Mouse (Mus musculus): ENCODE data around the gene Dcaf15. TPM values are rescaled to one million over a fixed set of nuclear protein-coding genes. Genes with fewer than 3 reads are reported as not detected.

Dcaf15 gene
- total RNA-seq (2021), result 21.2 and 24.5 TPM in 2 replicates
- long read RNA-seq, partial matches to known transcripts, result 6 of 12 reads
- long read RNA-seq, other reads (novel, unspliced or antisense), result 2 of 12 reads

DNA sequence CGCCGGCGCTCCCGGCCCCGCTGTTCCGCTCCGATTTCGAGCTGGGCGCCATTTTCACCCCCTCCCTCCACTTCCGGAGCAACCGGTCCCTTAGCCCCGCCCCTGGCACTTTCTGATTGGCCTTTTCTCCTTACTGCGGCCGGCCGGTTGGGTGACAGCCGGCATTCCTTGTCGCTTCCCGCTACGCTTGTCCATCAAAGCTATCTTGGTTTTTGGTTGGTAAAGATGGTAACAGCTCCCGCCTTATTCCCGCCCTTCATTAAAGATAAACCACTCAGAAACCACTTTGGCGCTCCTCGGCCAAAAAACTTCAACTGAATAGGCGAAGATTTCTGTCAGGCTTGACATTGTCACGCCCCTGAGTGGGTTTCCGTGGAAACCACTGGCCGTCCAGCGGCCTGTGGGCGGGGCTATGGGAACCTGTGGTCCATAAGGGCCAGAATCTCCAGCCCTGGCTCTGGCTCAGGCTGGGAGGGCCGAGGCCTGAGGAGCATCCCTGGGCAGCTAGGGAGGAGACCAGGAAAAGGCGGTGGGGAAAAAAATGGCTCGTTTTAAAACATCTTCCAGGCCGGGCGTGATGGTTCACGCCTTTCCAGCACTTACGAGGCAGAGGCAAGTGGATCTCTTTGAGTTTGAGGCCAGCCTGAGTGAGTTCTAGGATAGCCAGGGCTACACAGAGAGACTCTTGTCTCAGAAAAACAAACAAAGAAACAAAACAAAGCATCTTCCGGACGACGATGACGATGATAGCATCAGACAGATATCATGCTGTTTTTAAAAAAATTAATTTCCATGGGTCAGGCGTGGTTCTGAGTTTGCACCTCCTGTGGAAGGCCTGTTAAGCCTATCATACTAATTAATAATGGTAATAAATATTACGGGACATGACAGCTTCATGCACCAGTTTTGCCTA is at the start of gene Dcaf15:
Gene Dcaf15, minus strand, starts transcription at position 72 of the 913 bp plus-strand sequence.
- DNase-seq, result peak; percentile 96

DNA sequence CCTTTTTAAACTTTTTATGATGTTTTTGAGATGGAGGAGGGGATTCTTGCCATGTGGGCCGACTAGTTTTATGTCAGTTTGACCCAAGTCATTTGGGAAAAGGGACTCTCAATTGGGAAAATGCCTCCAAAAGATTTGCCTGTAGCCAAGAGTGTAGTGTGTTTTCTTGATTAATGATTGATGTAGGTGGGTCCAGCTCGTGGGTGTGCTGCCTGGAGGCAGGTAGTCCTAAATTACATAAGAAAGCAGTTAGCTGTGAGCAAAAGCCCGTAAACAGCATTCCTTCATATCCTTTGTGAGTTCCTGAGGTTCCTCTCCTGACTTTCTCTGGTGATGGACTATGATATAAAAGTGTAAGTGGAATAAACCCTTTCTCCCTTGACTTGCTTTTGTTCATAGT is 44.6 kb upstream of the Dcaf15 start:
- no peak for DNase-seq

DNA sequence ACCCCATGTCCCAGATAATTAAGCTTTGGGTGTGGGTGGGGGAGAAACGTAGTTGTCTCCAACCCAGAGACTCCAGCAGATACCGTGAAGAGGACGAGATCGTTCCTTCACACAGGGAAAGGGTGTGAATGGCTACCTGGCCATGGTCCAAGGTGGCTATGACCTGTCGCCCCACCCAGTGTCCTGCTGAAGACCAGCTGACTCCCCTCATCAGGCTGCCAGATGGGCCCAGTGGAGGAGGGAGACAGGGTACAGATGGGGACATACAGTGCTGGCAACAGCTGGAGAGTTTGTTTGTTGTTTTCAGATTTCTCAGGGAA is 43.9 kb upstream of the Dcaf15 start:
- no peak for DNase-seq

- DNase-seq, result peak; percentile 92
Measured at GRCm38 (mm10) chr8:84147769-84148530, 43.4 kb upstream of the Dcaf15 start, which contains the start of the genes Cc2d1a and 4930432K21Rik. Gene Cc2d1a (minus strand): TSS chr8:84147936. Gene 4930432K21Rik (plus strand): TSS chr8:84148025.

DNA sequence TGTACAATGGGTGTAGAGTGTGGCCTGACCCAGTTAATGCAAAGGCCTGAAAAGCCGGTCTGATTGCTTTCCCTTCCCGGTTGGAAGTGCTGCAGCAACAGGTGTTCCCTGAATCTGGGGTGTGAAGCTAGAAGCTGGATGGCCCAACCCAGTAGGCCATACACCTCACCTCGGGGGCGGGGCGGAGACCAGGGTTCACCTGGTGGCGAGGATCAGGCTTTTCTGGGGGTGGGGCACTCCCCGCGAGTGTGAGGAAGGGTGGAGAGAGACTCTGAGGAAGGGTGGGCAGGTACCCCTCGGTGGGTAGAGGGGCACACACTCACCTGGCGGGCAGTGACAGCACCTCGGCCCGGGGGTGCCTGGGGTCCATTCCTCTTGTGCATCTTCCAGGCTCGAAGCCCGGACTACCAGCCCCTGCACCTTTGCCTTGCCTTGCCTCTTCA is 42.8 kb upstream of the Dcaf15 start:
- DNase-seq, result no peak

DNA sequence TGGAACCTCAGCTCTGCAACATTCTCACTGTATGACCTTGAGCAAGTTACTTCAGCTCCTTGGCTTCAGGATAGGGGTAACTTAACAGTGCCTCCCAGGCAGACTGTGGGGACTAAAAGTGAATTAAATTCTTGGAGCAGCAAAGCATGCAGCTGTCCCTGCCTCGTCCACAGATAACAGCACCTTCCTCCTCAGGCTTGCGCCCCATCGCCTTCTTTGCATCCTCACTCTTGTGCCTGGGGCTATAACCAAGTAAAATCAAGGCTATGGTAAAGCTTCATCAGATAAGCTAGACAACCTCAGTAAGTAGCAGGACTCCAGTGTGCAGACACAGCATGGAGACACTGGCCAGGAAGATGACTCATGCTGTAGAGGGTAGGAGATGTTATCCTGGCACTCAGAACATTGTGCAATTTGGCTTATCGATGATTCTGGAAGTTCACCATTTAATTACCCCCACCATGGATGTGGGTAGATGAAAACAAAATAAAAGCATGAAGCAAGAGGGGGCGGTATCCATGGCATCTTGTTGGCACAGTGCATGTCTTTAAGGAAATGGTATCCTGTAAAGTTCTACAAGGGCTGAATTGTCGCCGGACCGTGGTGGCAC is 40.2 kb upstream of the Dcaf15 start:
- DNase-seq, result no peak

GRCm38 (mm10) chr8:84140838-84141237 is 36.3 kb upstream of the Dcaf15 start:
- DNase-seq, result no peak

DNA sequence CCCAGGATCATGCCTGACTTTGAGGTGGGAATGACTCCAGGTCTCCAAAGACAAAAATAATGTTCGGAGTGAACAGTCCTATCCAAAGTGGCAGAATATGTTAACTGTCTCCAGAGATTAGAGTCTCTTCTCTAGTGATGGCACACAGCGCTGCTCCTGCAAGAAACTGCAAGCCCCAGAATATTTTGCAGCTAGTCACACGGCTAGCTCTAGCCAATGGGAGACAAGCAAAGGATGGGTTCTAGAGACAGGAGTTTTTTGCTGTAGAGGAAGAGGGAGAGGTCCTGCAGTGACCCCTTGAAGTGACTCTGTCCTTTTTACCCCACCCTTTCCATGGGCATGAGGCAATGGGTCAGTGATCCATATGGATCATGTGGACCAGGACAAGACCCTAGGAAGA is 33.3 kb upstream of the Dcaf15 start:
- DNase-seq, result no peak

GRCm38 (mm10) chr8:84132225-84132624 is 27.7 kb upstream of the Dcaf15 start:
- DNase-seq, result no peak

DNA sequence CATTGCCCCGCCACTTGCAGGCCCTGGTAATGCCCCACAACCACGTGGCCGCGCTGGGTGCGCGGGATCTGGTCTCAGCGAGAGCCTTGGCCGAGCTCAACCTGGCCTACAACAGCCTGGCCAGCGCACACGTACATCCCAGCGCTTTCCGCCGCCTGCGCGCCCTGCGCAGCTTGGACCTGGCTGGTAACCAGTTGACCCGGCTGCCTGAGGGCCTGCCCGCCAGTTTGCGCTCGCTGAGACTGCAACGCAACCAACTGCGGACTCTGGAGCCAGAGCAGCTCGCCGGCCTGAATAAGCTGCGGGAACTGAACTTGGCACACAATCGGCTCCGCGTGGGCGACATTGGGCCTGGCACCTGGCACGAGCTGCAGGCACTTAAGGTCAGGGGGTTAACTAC is 26.2 kb upstream of the Dcaf15 start:
- DNase-seq, result peak; percentile 26

- no peak for DNase-seq
Measured at GRCm38 (mm10) chr8:84128277-84128676, 23.7 kb upstream of the Dcaf15 start.

DNA sequence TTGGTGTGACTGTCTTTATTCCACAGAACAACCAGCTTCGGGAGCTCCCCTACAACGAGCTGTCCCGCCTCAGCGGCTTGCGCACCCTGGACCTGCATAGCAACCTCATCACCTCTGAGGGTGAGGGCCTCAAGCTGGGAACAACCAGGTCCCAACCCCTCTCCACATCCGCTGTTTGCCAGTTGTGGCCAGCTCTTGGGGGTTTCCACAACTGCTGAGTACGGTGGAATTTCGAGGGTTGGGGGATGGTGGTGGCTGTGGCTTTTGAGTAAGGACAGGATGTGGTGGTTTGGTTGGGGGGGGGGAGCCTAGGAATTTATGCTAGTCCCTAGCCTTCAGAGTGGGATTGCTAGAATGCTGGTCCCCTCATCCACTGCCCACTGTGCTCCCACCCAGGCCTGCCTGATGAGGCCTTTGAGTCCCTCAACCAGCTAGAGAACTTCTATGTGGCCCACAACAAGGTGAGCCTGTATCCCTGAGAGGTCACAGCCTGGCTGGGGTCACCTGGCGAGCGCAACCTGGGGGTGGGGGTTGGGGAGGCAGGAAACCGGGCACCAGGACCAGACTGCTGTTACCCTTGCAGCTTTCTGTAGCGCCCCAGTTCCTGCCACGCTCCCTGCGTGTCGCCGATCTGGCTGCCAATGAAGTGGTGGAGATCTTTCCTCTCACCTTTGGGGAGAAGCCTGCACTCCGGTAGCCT is 22.8 kb upstream of the Dcaf15 start:
- DNase-seq, result no peak

DNA sequence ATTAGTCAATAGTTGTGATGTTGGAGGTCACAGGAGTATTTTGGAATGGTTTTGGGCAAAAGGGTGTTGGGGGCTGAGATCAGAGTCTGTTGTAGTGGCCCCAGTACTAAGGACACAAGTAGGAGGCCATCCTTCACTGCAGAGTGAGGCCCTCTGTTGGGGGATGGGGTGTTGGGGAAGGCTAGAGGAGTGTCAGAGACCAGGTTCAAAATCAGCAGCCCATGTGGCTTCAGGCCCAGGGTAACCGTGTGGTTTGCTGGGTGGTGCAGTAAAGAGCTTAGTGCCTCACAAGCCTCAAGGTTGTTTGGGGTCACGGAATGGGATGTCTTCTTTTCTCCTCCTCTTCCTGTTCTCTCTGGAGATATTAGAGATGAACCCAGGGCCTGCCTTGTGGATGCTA is 22.2 kb upstream of the Dcaf15 start:
- DNase-seq, result no peak

- peak; percentile 50 for DNase-seq
Measured at GRCm38 (mm10) chr8:84125656-84126055, 21.1 kb upstream of the Dcaf15 start, which contains the start of gene Podnl1. Gene Podnl1 (plus strand): TSS chr8:84125989.

DNA sequence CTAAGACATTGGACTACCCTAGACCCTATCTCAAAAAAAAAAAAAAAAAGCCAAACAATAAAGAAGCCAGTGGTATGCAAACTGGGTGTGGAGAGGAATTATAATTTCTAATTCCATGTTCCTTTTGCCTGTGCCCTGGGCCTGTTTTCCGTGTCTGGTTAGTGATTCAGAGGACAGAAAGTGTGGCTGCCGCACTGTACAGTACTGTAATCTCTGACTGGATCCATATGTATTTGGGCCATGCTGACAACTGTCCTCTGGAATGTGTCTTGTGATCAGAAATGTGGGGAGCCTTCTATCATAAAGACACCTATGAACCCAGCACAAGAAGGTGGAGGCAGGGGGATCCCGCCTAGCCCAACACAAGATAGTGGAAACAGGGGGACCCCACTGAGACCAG is 17.6 kb upstream of the Dcaf15 start:
- no peak for DNase-seq

GRCm38 (mm10) chr8:84115646-84116045 is 11.1 kb upstream of the Dcaf15 start:
- DNase-seq, result no peak

- no peak for DNase-seq
Measured at GRCm38 (mm10) chr8:84106216-84107040, 1.9 kb upstream of the Dcaf15 start.

GRCm38 (mm10) chr8:84105676-84106075 is 1.1 kb upstream of the Dcaf15 start:
- no peak for DNase-seq

GRCm38 (mm10) chr8:84104221-84104620 is 347 bp downstream of the Dcaf15 start:
- peak; percentile 63 for DNase-seq

DNA sequence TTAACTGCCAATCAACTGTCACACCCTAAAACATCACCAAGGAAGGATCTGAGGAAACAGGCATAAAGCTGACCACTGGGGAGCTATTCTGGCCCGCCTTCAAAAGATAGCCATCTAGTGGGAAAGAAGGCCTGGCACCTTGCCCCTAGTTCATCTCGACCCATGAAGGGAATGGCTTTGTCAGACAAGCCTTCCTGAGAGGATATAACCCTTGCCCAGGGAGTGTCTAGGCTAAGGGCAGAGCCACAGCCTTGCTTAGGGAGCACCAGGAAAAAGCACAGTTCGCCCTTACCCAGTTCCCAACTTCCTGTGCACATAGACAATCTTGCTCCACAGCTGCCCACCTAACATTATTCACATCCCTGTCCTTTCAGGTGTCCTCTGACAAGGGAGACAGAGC is 967 bp downstream of the Dcaf15 start:
- DNase-seq, result no peak
